Mouse (Mus musculus) embryonic facial prominence, embryonic 14.5 days (tissue): ENCODE results near the gene Psmc3ip. TPM values are rescaled to one million over a fixed set of nuclear protein-coding genes. Genes with fewer than 3 reads are reported as not detected.

Experiments
- ATAC-seq: fragments of 200-750 bp; cut with Nextera tagmentation; 2 replicates; pipeline ENCODE4 v1.8.0; 2017; ENCODE audit warnings: low read depth, moderate number of reproducible peaks, moderate TSS enrichment
- DNase-seq: peaks from one replicate; pipeline ENCODE4 v3.0.0-alpha.2; 2015; ENCODE audit warnings: low spot score
- H3K27ac ChIP-seq: fragments of 300-500 bp; sonication (generic); replicated peaks from 2 replicates; pipeline ENCODE4 v1.5.1; 2014; ENCODE audit warnings: low read depth, mild to moderate bottlenecking, low read length, moderate library complexity
- H3K27me3 ChIP-seq: fragments of 300-500 bp; sonication (generic); replicated peaks from 2 replicates; pipeline ENCODE4 v1.6.1; 2014; ENCODE audit warnings: low read length; ENCODE audit not compliant: control insufficient read depth, insufficient read depth
- H3K36me3 ChIP-seq: fragments of 300-500 bp; sonication (generic); 2 replicates; pipeline ENCODE4 v1.6.1; 2014; ENCODE audit warnings: low read length, mixed read lengths; ENCODE audit not compliant: control insufficient read depth, insufficient read depth
- H3K4me1 ChIP-seq: fragments of 300-500 bp; sonication (generic); 2 replicates; pipeline ENCODE4 v1.6.1; 2014; ENCODE audit warnings: antibody characterized with exemption, low read length; ENCODE audit not compliant: control insufficient read depth, insufficient read depth
- H3K4me2 ChIP-seq: fragments of 300-500 bp; sonication (generic); 2 replicates; pipeline ENCODE4 v1.6.1; 2014; ENCODE audit warnings: low read depth, mild to moderate bottlenecking, low read length, moderate library complexity, mixed read lengths
- H3K4me3 ChIP-seq: fragments of 300-500 bp; sonication (generic); 2 replicates; pipeline ENCODE4 v1.5.1; 2014; ENCODE audit warnings: low read depth, mild to moderate bottlenecking, low read length
- H3K9ac ChIP-seq: fragments of 300-500 bp; sonication (generic); 2 replicates; pipeline ENCODE4 v1.6.1; 2014; ENCODE audit warnings: low read depth, mild to moderate bottlenecking, low read length, moderate library complexity, mixed read lengths
- H3K9me3 ChIP-seq: fragments of 300-500 bp; sonication (generic); 2 replicates; pipeline ENCODE4 v1.6.1; 2016; ENCODE audit warnings: low read length; ENCODE audit not compliant: control insufficient read depth
- WGBS: fragments of 180-500 bp; shearing (Covaris S2); extraction: QIAGEN DNeasy Blood & Tissue Kit; methylation state at CpG from one replicate; pipeline ENCODE4 v1.1.7; 2014; 5-methylcytosine and 5-hydroxymethylcytosine counted together
- polyA plus RNA-seq: library from polyadenylated mRNA; unstranded; fragments of >200 nt; fragmentation: Nextera tagmentation; extraction: Ambion mirVana; gene quantifications from 2 replicates; pipeline ENCODE4 v1.2.1, GENCODE M21; 2014

Gene Psmc3ip
- polyA plus RNA-seq, 1 experiment from 2014 or later, result 27.2 TPM

DNA sequence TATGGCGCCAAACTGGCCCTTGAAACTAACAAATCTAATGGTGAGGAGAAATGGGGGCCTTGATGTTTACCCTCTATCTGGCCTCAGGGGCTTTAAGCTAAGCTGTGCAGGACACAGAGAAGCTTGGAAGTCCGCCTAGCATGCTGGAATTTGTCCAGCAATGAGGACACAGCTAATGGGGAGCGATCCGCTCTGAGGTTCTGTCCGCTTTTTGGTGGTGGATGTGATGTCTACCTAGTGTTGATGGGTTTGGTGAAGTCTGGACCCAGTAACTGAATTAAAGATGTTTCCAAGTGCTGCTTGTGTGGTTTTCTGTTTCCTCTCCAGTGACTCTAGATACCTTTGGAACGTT lies 8.9 kb downstream of the Psmc3ip start:
- Histone ChIP-seq H3K4me2 (peak overlapping the region; percentile 86; the same call in 1 of the 2 replicates), H3K27ac (peak overlapping the region; percentile 78), H3K4me3 (0 out of 2 replicates have a peak overlapping the region, but pooled peaks have one; percentile 66), H3K36me3 (peaks cover 40% of the 10 kb centered on the region), H3K9me3 (no peaks in the 10 kb centered on the region), H3K4me1 (peaks cover 10% of the 10 kb centered on the region), H3K27me3 (peaks cover 4% of the 10 kb centered on the region), H3K9ac (peak overlapping the region; percentile 82; the same call in 1 of the 2 replicates)
- 77% methylated on average over 6 of the region's 6 CpGs for WGBS
- ATAC-seq (no peak), DNase-seq (no peak)

DNA sequence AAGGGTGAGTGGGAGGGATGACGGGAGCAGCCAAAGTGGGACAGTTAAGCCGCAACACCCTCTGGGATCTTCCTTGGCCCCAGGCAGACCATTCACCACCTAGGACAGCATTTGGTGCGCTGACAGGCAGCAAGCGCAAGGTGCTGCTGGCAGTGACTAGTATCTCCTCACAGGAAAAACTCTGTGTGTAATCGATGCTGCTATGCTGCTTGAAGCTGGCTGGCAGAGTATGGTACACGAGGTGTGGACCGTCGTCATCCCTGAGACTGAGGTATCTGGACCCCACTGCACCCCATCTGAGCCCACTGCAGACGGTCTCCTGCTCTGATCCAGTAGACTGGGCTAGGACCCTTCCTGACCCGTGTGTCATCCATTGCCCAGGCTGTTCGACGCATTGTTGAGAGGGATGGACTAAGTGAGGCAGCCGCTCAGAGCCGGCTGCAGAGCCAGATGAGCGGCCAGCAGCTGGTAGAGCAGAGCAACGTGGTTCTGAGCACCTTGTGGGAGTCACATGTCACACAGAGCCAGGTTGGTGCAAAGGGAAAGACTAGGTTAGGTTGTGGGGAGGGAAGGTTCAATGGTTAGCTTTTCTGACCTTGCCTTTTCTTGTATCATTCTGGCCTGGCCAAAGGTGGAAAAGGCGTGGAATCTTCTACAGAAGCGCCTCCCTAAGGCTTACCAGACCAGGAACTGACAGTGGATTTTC lies 9.5 kb downstream of the Psmc3ip start:
- Histone ChIP-seq H3K4me2 (no peak overlapping the region), H3K4me3 (no peak overlapping the region), H3K9me3 (no peaks in the 10 kb centered on the region), H3K27ac (0 out of 2 replicates have a peak overlapping the region, but pooled peaks have one; percentile 78), H3K36me3 (peaks cover 34% of the 10 kb centered on the region), H3K9ac (peak overlapping the region; percentile 82; the same call in 1 of the 2 replicates), H3K27me3 (peaks cover 9% of the 10 kb centered on the region), H3K4me1 (peaks cover 10% of the 10 kb centered on the region)
- 92% methylated on average over 18 of the region's 18 CpGs for WGBS
- ATAC-seq (no peak), DNase-seq (no peak)

DNA sequence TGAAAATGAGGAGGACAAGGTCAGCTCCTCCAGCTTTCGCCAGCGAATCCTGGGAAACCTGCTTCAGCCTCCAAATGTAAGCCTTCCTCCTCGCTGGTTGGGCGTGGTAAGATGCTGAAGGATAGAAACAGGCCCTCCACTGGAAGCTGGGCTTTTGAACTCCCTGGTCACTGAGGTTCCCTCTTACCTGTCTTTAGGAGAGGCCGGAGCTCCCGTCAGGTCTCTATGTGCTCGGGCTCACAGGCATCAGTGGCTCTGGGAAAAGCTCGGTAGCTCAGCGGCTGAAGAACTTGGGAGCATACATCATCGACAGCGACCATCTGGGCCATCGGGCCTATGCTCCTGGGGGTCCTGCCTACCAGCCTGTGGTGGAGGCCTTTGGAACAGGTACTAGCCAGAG lies 10.4 kb downstream of the Psmc3ip start:
- Histone ChIP-seq H3K9me3 (no peaks in the 10 kb centered on the region), H3K4me3 (no peak overlapping the region), H3K4me1 (peaks cover 10% of the 10 kb centered on the region), H3K4me2 (no peak overlapping the region), H3K27me3 (peaks cover 19% of the 10 kb centered on the region), H3K36me3 (peaks cover 25% of the 10 kb centered on the region), H3K9ac (no peak overlapping the region), H3K27ac (no peak overlapping the region)
- no peak for DNase-seq
- WGBS, result 91% methylated on average over 12 of the region's 12 CpGs
- ATAC-seq, result no peak

DNA sequence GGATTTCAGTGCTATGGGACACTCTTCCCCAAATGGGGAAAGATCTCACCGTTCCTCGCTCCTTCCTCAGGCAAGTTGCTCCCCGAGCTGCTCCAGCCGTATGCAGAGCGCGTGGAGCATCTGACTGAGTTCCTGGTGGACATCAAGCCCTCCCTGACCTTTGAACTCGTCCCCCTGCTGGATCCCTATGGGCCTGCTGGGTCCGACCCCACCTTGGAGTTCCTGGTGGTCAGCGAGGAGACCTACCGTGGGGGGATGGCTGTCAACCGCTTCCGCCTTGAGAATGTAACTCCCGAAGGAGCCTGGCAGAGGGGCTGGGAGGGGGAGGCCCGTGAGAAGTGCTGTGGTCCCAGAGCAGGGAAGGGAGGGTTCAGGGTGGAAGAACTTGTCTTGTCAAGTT lies 11.0 kb downstream of the Psmc3ip start:
- DNase-seq, result no peak
- no peak overlapping the region for H3K4me3 ChIP-seq
- peaks cover 10% of the 10 kb centered on the region for H3K4me1 ChIP-seq
- WGBS, result 86% methylated on average over 14 of the region's 14 CpGs
- no peak overlapping the region for H3K9ac ChIP-seq
- no peak overlapping the region for H3K4me2 ChIP-seq
- peaks cover 19% of the 10 kb centered on the region for H3K36me3 ChIP-seq
- no peaks in the 10 kb centered on the region for H3K9me3 ChIP-seq
- peaks cover 25% of the 10 kb centered on the region for H3K27me3 ChIP-seq
- no peak for ATAC-seq
- H3K27ac ChIP-seq, result no peak overlapping the region

DNA sequence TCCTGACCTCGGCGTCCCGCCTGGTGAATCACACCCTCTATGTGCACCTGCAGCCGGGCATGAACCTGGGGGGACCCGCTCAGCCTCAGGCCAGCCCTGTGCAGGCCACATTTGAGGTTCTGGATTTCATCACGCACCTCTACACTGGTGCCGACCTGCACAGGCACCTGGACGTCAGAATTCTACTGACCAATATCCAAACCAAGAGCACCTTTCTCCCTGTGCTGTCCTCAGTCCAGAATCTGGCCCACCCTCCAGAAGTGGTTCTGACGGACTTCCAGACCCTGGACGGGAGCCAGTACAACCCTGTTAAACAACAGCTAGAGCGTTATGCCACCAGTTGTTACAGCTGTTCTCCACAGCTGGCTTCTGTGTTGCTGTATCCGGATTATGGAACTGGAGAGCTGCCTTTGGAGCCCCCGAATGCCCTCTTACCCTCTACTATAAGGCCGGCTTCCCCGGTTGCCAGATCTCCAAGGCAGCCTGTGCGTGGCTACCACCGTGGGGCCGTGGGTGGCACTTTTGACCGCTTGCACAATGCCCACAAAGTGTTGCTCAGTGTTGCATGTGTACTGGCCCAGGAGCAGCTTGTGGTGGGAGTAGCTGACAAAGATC lies 12.0 kb downstream of the Psmc3ip start:
- ATAC-seq, result no peak
- Histone ChIP-seq H3K27me3 (peaks cover 35% of the 10 kb centered on the region), H3K9me3 (no peaks in the 10 kb centered on the region), H3K4me3 (peak overlapping the region; percentile 88), H3K9ac (peak overlapping the region; percentile 90), H3K4me2 (peak overlapping the region; percentile 95), H3K36me3 (peaks cover 10% of the 10 kb centered on the region; the same call in 1 of the 2 replicates), H3K27ac (peak overlapping the region; percentile 91), H3K4me1 (peaks cover 10% of the 10 kb centered on the region)
- DNase-seq, result no peak
- 30% methylated on average over 19 of the region's 19 CpGs for WGBS

DNA sequence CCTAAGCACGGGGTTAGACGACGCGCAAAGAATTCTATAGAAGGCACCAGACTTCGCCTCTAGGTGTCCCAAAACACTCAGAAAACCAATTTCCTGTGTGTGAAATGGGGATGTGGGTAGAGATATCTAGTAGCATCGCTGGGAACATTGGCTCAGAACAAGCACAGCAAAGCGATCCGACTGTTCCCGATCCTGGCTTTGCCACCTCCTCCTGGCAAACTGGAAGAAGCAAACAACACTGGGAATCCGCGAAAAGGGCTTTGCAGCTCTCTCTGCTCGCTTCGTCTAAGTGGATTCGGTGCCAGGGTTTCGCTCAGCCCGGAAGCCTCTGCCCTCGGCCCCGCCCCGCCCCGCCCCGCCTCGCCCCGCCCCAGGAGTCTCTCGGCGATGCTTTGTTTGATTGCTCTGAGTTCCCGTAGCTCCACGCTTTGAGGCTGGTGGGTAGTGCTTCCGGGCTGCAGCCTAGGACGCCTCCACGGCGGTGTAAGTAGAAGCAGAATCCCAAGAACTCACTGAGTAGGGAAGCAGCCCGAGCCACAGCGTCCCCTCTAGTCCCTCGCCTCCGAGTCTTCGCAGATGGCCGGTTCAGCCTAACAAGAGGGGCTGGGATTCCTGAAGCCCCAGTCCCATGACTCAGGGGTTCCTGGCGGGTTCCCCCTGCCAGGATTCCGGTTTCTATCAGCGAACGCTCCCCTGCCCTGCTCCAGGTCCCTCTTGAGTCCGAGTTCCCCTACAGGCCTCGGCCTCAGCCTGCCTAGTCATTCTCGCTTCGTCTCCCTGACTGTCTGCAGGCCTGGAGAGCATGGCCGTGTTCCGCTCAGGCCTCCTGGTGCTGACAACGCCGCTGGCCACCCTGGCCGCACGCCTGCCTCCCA lies 12.8 kb downstream of the Psmc3ip start, which contains the start of gene Coasy:
TSS of gene Coasy (plus strand) at position 358 of the 875 bp plus-strand sequence.
- peak; percentile 96 for DNase-seq
- peak within 1 kb of the TSS; percentile 90 for H3K9ac ChIP-seq
- H3K36me3 ChIP-seq, result peaks cover 10% of the 10 kb centered on the region; the same call in 1 of the 2 replicates
- H3K27me3 ChIP-seq, result peaks cover 43% of the 10 kb centered on the region
- H3K4me1 ChIP-seq, result peaks cover 7% of the 10 kb centered on the region
- under 1% methylated on average over 34 of the region's 51 CpGs for WGBS
- peak within 1 kb of the TSS; percentile 91 for H3K27ac ChIP-seq
- H3K4me3 ChIP-seq, result peak within 1 kb of the TSS; percentile 88
- no peaks in the 10 kb centered on the region for H3K9me3 ChIP-seq
- peak within 1 kb of the TSS; percentile 95 for H3K4me2 ChIP-seq
- ATAC-seq, result peak; percentile 92

DNA sequence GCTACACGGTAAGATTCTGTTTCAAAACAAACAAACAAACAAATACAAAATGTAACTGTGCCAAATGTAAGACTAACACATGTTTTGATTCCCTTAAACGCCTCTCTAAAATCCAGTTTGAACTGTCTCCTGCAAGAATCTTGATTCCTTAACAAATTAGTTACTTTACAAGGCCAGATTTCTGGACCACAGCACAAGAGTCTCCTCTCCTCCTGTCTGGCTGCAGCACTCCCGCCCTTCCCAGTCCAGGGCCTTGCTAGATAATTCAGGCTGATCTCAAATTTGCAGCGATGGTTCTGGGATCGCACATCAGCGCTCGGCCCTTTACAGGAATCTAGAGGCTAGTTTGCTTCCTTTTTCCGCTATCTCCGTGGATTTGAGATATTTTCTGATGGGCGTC lies 13.6 kb downstream of the Psmc3ip start:
- H3K9ac ChIP-seq, result peak overlapping the region; percentile 90
- H3K9me3 ChIP-seq, result no peaks in the 10 kb centered on the region
- DNase-seq (no peak), ATAC-seq (no peak)
- peak overlapping the region; percentile 95 for H3K4me2 ChIP-seq
- H3K27ac ChIP-seq, result peak overlapping the region; percentile 91
- H3K4me3 ChIP-seq, result peak overlapping the region; percentile 88
- H3K4me1 ChIP-seq, result peaks cover 7% of the 10 kb centered on the region
- peaks cover 10% of the 10 kb centered on the region; the same call in 1 of the 2 replicates for H3K36me3 ChIP-seq
- WGBS, result 5% methylated on average over 10 of the region's 10 CpGs
- peaks cover 49% of the 10 kb centered on the region for H3K27me3 ChIP-seq

DNA sequence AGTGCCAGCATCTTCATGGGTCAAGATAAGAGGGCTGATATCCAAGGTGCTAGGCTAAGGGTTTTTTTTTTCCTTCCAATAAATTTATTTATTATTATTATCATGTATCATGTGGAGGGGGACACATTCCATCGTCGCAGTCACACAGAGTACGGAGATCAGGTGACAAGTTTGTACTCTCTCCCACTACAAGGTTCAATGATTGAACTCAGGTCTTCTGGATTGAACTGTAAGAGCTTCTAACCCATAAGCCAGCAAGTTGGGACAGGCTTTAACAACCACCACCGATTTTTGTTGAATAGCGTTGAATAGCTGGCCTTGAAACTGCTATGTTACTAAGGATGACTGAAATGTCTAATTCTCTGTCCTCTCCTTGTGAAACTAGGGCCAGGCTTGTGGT lies 14.8 kb downstream of the Psmc3ip start:
- Histone ChIP-seq H3K9ac (no peak overlapping the region), H3K27me3 (peaks cover 49% of the 10 kb centered on the region), H3K4me2 (no peak overlapping the region), H3K9me3 (no peaks in the 10 kb centered on the region), H3K27ac (no peak overlapping the region), H3K4me3 (no peak overlapping the region), H3K36me3 (peaks cover 5% of the 10 kb centered on the region; the same call in 1 of the 2 replicates), H3K4me1 (peaks cover 7% of the 10 kb centered on the region)
- ATAC-seq (no peak), DNase-seq (no peak)
- WGBS, result 62% methylated on average over 5 of the region's 5 CpGs
